Mouse (Mus musculus): ENCODE data around the gene Gdpd5. TPM values are rescaled to one million over a fixed set of nuclear protein-coding genes. Genes with fewer than 3 reads are reported as not detected.

The Gdpd5 gene
- polyA plus RNA-seq, 1 experiment from 2014 or later, result 16.7 TPM

GRCm38 (mm10) chr7:99351802-99352517 lies 29.3 kb upstream of the Gdpd5 start:
- Histone ChIP-seq H3K27ac (ENCODE audit: low read depth, low read length) (peak overlapping the region; percentile 87), H3K4me2 (peak overlapping the region; percentile 77), H3K27me3 (ENCODE audit: control insufficient read depth, insufficient read depth, low read length) (no peaks in the 10 kb centered on the region), H3K4me3 (ENCODE audit: low read depth, low read length) (peak overlapping the region; percentile 47), H3K9me3 (ENCODE audit: control insufficient read depth, low read length) (no peaks in the 10 kb centered on the region), H3K9ac (ENCODE audit: low read length) (peak overlapping the region; percentile 79), H3K36me3 (ENCODE audit: control insufficient read depth, insufficient read depth, low read length) (peaks cover 16% of the 10 kb centered on the region), H3K4me1 (ENCODE audit: control insufficient read depth, insufficient read depth, low read length) (peaks cover 55% of the 10 kb centered on the region)
- peak; percentile 56 for ATAC-seq (ENCODE audit: low FRiP score)
- WGBS, result 3% methylated on average over 18 of the region's 18 CpGs
- DNase-seq (ENCODE audit: low spot score, missing footprints), result peak; percentile 96

GRCm38 (mm10) chr7:99352526-99353400 lies 28.5 kb upstream of the Gdpd5 start, which contains the start of gene Serpinh1:
Gene Serpinh1 (minus strand): TSS chr7:99353239.
- WGBS, result under 1% methylated on average over 35 of the region's 35 CpGs
- H3K9me3 ChIP-seq (ENCODE audit: control insufficient read depth, low read length), result no peaks in the 10 kb centered on the region
- peak within 1 kb of the TSS; percentile 77 for H3K4me2 ChIP-seq
- peak within 1 kb of the TSS; percentile 87 for H3K27ac ChIP-seq (ENCODE audit: low read depth, low read length)
- H3K4me1 ChIP-seq (ENCODE audit: control insufficient read depth, insufficient read depth, low read length), result peaks cover 59% of the 10 kb centered on the region
- peaks cover 10% of the 10 kb centered on the region for H3K36me3 ChIP-seq (ENCODE audit: control insufficient read depth, insufficient read depth, low read length)
- peak; percentile 97 for DNase-seq (ENCODE audit: low spot score, missing footprints)
- H3K9ac ChIP-seq (ENCODE audit: low read length), result peak within 1 kb of the TSS; percentile 79
- H3K4me3 ChIP-seq (ENCODE audit: low read depth, low read length), result peak within 1 kb of the TSS; percentile 47
- H3K27me3 ChIP-seq (ENCODE audit: control insufficient read depth, insufficient read depth, low read length), result no peaks in the 10 kb centered on the region
- peak; percentile 53 for ATAC-seq (ENCODE audit: low FRiP score)

GRCm38 (mm10) chr7:99355731-99356131 lies 25.5 kb upstream of the Gdpd5 start:
- Histone ChIP-seq H3K4me1 (ENCODE audit: control insufficient read depth, insufficient read depth, low read length) (peaks cover 63% of the 10 kb centered on the region), H3K36me3 (ENCODE audit: control insufficient read depth, insufficient read depth, low read length) (no peaks in the 10 kb centered on the region), H3K27me3 (ENCODE audit: control insufficient read depth, insufficient read depth, low read length) (no peaks in the 10 kb centered on the region), H3K9me3 (ENCODE audit: control insufficient read depth, low read length) (no peaks in the 10 kb centered on the region), H3K4me2 (peak overlapping the region; percentile 33), H3K4me3 (ENCODE audit: low read depth, low read length) (no peak overlapping the region), H3K9ac (ENCODE audit: low read length) (peak overlapping the region; percentile 46), H3K27ac (ENCODE audit: low read depth, low read length) (peak overlapping the region; percentile 89)
- whole genome bisulfite sequencing, result 3% methylated on average over 7 of the region's 7 CpGs
- DNase-seq (ENCODE audit: low spot score, missing footprints) (peak; percentile 96), ATAC-seq (ENCODE audit: low FRiP score) (peak; percentile 27)

- DNase-seq (ENCODE audit: low spot score, missing footprints) (peak; percentile 90), ATAC-seq (ENCODE audit: low FRiP score) (no peak)
- Histone ChIP-seq H3K4me1 (ENCODE audit: control insufficient read depth, insufficient read depth, low read length) (peaks cover 60% of the 10 kb centered on the region), H3K36me3 (ENCODE audit: control insufficient read depth, insufficient read depth, low read length) (no peaks in the 10 kb centered on the region), H3K27me3 (ENCODE audit: control insufficient read depth, insufficient read depth, low read length) (no peaks in the 10 kb centered on the region), H3K9ac (ENCODE audit: low read length) (peak overlapping the region; percentile 46), H3K9me3 (ENCODE audit: control insufficient read depth, low read length) (no peaks in the 10 kb centered on the region), H3K4me2 (peak overlapping the region; percentile 33; the same call in 1 of the 2 replicates), H3K27ac (ENCODE audit: low read depth, low read length) (peak overlapping the region; percentile 89), H3K4me3 (ENCODE audit: low read depth, low read length) (no peak overlapping the region)
- 36% methylated on average over 9 of the region's 9 CpGs for WGBS
Observed at GRCm38 (mm10) chr7:99356244-99356930, 24.8 kb upstream of the Gdpd5 start.

- 71% methylated on average over 7 of the region's 7 CpGs for WGBS
- ATAC-seq (ENCODE audit: low FRiP score) (no peak), DNase-seq (ENCODE audit: low spot score, missing footprints) (no peak)
- H3K4me1 ChIP-seq (ENCODE audit: control insufficient read depth, insufficient read depth, low read length), result peaks cover 54% of the 10 kb centered on the region
- no peak overlapping the region for H3K9ac ChIP-seq (ENCODE audit: low read length)
- no peak overlapping the region for H3K27ac ChIP-seq (ENCODE audit: low read depth, low read length)
- no peaks in the 10 kb centered on the region for H3K27me3 ChIP-seq (ENCODE audit: control insufficient read depth, insufficient read depth, low read length)
- no peaks in the 10 kb centered on the region for H3K36me3 ChIP-seq (ENCODE audit: control insufficient read depth, insufficient read depth, low read length)
- H3K4me2 ChIP-seq, result no peak overlapping the region
- H3K9me3 ChIP-seq (ENCODE audit: control insufficient read depth, low read length), result no peaks in the 10 kb centered on the region
- no peak overlapping the region for H3K4me3 ChIP-seq (ENCODE audit: low read depth, low read length)
Observed at GRCm38 (mm10) chr7:99357201-99357600, 24.0 kb upstream of the Gdpd5 start.

- ATAC-seq (ENCODE audit: low FRiP score), result no peak
- no peak overlapping the region for H3K9ac ChIP-seq (ENCODE audit: low read length)
- H3K9me3 ChIP-seq (ENCODE audit: control insufficient read depth, low read length), result no peaks in the 10 kb centered on the region
- no peaks in the 10 kb centered on the region for H3K27me3 ChIP-seq (ENCODE audit: control insufficient read depth, insufficient read depth, low read length)
- no peak overlapping the region for H3K27ac ChIP-seq (ENCODE audit: low read depth, low read length)
- no peaks in the 10 kb centered on the region for H3K36me3 ChIP-seq (ENCODE audit: control insufficient read depth, insufficient read depth, low read length)
- peaks cover 43% of the 10 kb centered on the region for H3K4me1 ChIP-seq (ENCODE audit: control insufficient read depth, insufficient read depth, low read length)
- no peak overlapping the region for H3K4me3 ChIP-seq (ENCODE audit: low read depth, low read length)
- WGBS, result 90% methylated on average over 8 of the region's 8 CpGs
- no peak overlapping the region for H3K4me2 ChIP-seq
- DNase-seq (ENCODE audit: low spot score, missing footprints), result no peak
Observed at GRCm38 (mm10) chr7:99358371-99358770, 22.8 kb upstream of the Gdpd5 start.

GRCm38 (mm10) chr7:99360021-99360802 lies 21.0 kb upstream of the Gdpd5 start:
- DNase-seq (ENCODE audit: low spot score, missing footprints) (peak; percentile 95), ATAC-seq (ENCODE audit: low FRiP score) (peak; percentile 97)
- Histone ChIP-seq H3K4me1 (ENCODE audit: control insufficient read depth, insufficient read depth, low read length) (peaks cover 39% of the 10 kb centered on the region), H3K4me3 (ENCODE audit: low read depth, low read length) (no peak overlapping the region), H3K9me3 (ENCODE audit: control insufficient read depth, low read length) (no peaks in the 10 kb centered on the region), H3K36me3 (ENCODE audit: control insufficient read depth, insufficient read depth, low read length) (no peaks in the 10 kb centered on the region), H3K9ac (ENCODE audit: low read length) (peak overlapping the region; percentile 58), H3K4me2 (peak overlapping the region; percentile 9; the same call in 1 of the 2 replicates), H3K27ac (ENCODE audit: low read depth, low read length) (peak overlapping the region; percentile 95), H3K27me3 (ENCODE audit: control insufficient read depth, insufficient read depth, low read length) (no peaks in the 10 kb centered on the region)
- WGBS, result 2% methylated on average over 10 of the region's 10 CpGs

GRCm38 (mm10) chr7:99360803-99361414 lies 20.3 kb upstream of the Gdpd5 start:
- H3K9ac ChIP-seq (ENCODE audit: low read length), result peak overlapping the region; percentile 54
- no peak for ATAC-seq (ENCODE audit: low FRiP score)
- no peak overlapping the region for H3K4me3 ChIP-seq (ENCODE audit: low read depth, low read length)
- H3K36me3 ChIP-seq (ENCODE audit: control insufficient read depth, insufficient read depth, low read length), result no peaks in the 10 kb centered on the region
- 17% methylated on average over 8 of the region's 8 CpGs for WGBS
- H3K9me3 ChIP-seq (ENCODE audit: control insufficient read depth, low read length), result no peaks in the 10 kb centered on the region
- peak overlapping the region; percentile 9; the same call in 1 of the 2 replicates for H3K4me2 ChIP-seq
- no peaks in the 10 kb centered on the region for H3K27me3 ChIP-seq (ENCODE audit: control insufficient read depth, insufficient read depth, low read length)
- peak overlapping the region; percentile 95 for H3K27ac ChIP-seq (ENCODE audit: low read depth, low read length)
- H3K4me1 ChIP-seq (ENCODE audit: control insufficient read depth, insufficient read depth, low read length), result peaks cover 32% of the 10 kb centered on the region
- no peak for DNase-seq (ENCODE audit: low spot score, missing footprints)

Data from midbrain, embryonic 11.5 days (tissue).